Mouse (Mus musculus) CH12.LX (cell line): ENCODE measurements around the gene Adipor2. TPM values are rescaled to one million over a fixed set of nuclear protein-coding genes. Genes with fewer than 3 reads are reported as not detected.

Experiments used
- DNase-seq: peaks from one replicate; pipeline ENCODE4 v3.0.0-alpha.2; 2013; ENCODE audit errors: extremely low read depth
- H3K27ac ChIP-seq: 2 replicates; pipeline ENCODE4 v1.5.1; 2012; ENCODE audit warnings: low read depth, mild to moderate bottlenecking, control low read depth, moderate library complexity; ENCODE audit not compliant: insufficient read depth
- H3K27me3 ChIP-seq: replicated peaks from 2 replicates; pipeline ENCODE3; 2012; ENCODE audit warnings: inconsistent platforms
- H3K36me3 ChIP-seq, 2 experiments: replicated peaks in 1 of 2; 2 replicates each; pipeline versions ENCODE3 to v1.6.1; 2012; ENCODE audit warnings: inconsistent platforms in 1 of 2, low read length in 1 of 2, mild to moderate bottlenecking in 1 of 2, mixed read lengths in 1 of 2, moderate library complexity in 1 of 2; ENCODE audit not compliant: control insufficient read depth in 1 of 2, insufficient read depth in 1 of 2
- H3K4me1 ChIP-seq, 2 experiments: 2 replicates each; pipeline ENCODE4 v1.6.1; 2012; ENCODE audit warnings: inconsistent platforms in 1 of 2, moderate library complexity in 1 of 2; ENCODE audit not compliant: insufficient read depth in 2 of 2, control insufficient read depth in 1 of 2
- H3K4me2 ChIP-seq: 2 replicates; pipeline ENCODE4 v1.6.1; 2012; ENCODE audit warnings: low read depth, mild to moderate bottlenecking, control low read depth; ENCODE audit not compliant: poor library complexity, insufficient read depth, severe bottlenecking
- H3K4me3 ChIP-seq, 3 experiments: fragments of 150-350 bp in 1 of 3; sonication (generic) in 1 of 3; replicated peaks in 1 of 3; 2 replicates each; pipeline versions ENCODE3 to v1.5.1; 2011 to 2012; ENCODE audit warnings: low read depth in 2 of 3, low read length in 2 of 3, mild to moderate bottlenecking in 2 of 3, moderate library complexity in 2 of 3, control low read depth in 1 of 3, improper control_type of control experiment in 1 of 3, inconsistent platforms in 1 of 3, mixed read lengths in 1 of 3; ENCODE audit not compliant: poor library complexity in 1 of 3
- H3K79me2 ChIP-seq: replicated peaks from 2 replicates; pipeline ENCODE4 v1.6.1; 2012; ENCODE audit warnings: mild to moderate bottlenecking, moderate library complexity; ENCODE audit not compliant: control insufficient read depth, poor library complexity, insufficient read depth, severe bottlenecking; ENCODE audit errors: extremely low read depth
- H3K9ac ChIP-seq: 2 replicates; pipeline ENCODE4 v1.6.1; 2012; ENCODE audit warnings: low read depth, mild to moderate bottlenecking, control low read depth, moderate library complexity; ENCODE audit not compliant: insufficient read depth
- H3K9me3 ChIP-seq: replicated peaks from 2 replicates; pipeline ENCODE3; 2012; ENCODE audit warnings: low read length, inconsistent platforms, mixed read lengths
- CHD1 ChIP-seq: IDR thresholded peaks from 2 replicates; pipeline ENCODE4 v1.6.1; 2012; ENCODE audit warnings: low read depth, low read length, improper control_type of control experiment, inconsistent platforms
- E2F4 ChIP-seq: IDR thresholded peaks from 2 replicates; pipeline ENCODE4 v1.6.1; 2011; ENCODE audit warnings: low read depth, low read length, improper control_type of control experiment; ENCODE audit not compliant: insufficient replicate concordance
- ELF1 ChIP-seq: IDR thresholded peaks from 2 replicates; pipeline ENCODE4 v1.6.1; 2014; ENCODE audit warnings: low read depth, mild to moderate bottlenecking, inconsistent platforms, low read length, improper control_type of control experiment
- EP300 ChIP-seq: IDR thresholded peaks from 2 replicates; pipeline ENCODE4 v1.6.1; 2011; ENCODE audit warnings: low read length, improper control_type of control experiment
- GABPA ChIP-seq: IDR thresholded peaks from 2 replicates; pipeline ENCODE4 v1.6.1; 2012; ENCODE audit warnings: low read depth, low read length, improper control_type of control experiment, inconsistent platforms; ENCODE audit not compliant: insufficient replicate concordance
- JUN ChIP-seq: IDR thresholded peaks from 2 replicates; pipeline ENCODE4 v1.6.1; 2011; ENCODE audit warnings: low read depth, mild to moderate bottlenecking, low read length, improper control_type of control experiment, moderate library complexity; ENCODE audit not compliant: insufficient read depth
- JUND ChIP-seq: conservative IDR thresholded peaks from 2 replicates; pipeline ENCODE4 v1.6.1; 2011; ENCODE audit warnings: low read depth, low read length, improper control_type of control experiment
- KAT2A ChIP-seq: IDR thresholded peaks from 2 replicates; pipeline ENCODE4 v1.6.1; 2012; ENCODE audit warnings: low read length, improper control_type of control experiment, inconsistent platforms; ENCODE audit not compliant: insufficient replicate concordance
- MAX ChIP-seq: IDR thresholded peaks from 2 replicates; pipeline ENCODE4 v1.6.1; 2011; ENCODE audit warnings: low read length, improper control_type of control experiment
- POLR2AphosphoS2 ChIP-seq: IDR thresholded peaks from 2 replicates; pipeline ENCODE4 v1.6.1; 2011; ENCODE audit warnings: low read depth, low read length, improper control_type of control experiment
- RCOR1 ChIP-seq: conservative IDR thresholded peaks from 2 replicates; pipeline ENCODE4 v1.6.1; 2012; ENCODE audit warnings: low read depth, mild to moderate bottlenecking, inconsistent platforms, low read length, improper control_type of control experiment
- SIN3A ChIP-seq: IDR thresholded peaks from 2 replicates; pipeline ENCODE4 v1.6.1; 2012; ENCODE audit warnings: low read length, improper control_type of control experiment, inconsistent platforms
- USF2 ChIP-seq: conservative IDR thresholded peaks from 2 replicates; pipeline ENCODE4 v1.6.1; 2011; ENCODE audit warnings: low read depth, low read length, improper control_type of control experiment
- ZC3H11A ChIP-seq: IDR thresholded peaks from 2 replicates; pipeline ENCODE4 v1.6.1; 2012; ENCODE audit warnings: low read depth, mild to moderate bottlenecking, inconsistent platforms, low read length, improper control_type of control experiment
- dilution Hi-C: fragments of 300-500 bp; cut with MboI; formaldehyde crosslinking; loops from 2 replicates; pipeline ENCODE4 v1.14.3; 2020; ENCODE audit warnings: low sequenced_read_pairs; ENCODE audit not compliant: extremely low pct_unique_long_range_greater_than_20kb, extremely low pct_ligation_motif_present
- in situ Hi-C: fragments of 300-500 bp; cut with MboI; formaldehyde crosslinking; loops from 3 replicates; pipeline ENCODE4 v1.14.3; 2019; ENCODE audit warnings: low sequenced_read_pairs, low pct_ligation_motif_present, low pct_unique_long_range_greater_than_20kb, mixed read lengths
- polyA plus RNA-seq: library from polyadenylated mRNA; unstranded; fragments of >175 nt; gene quantifications from 2 replicates; pipeline ENCODE4 v1.2.1, GENCODE M21; 2012; ENCODE audit warnings: low read depth; ENCODE audit not compliant: insufficient read length
- total RNA-seq, 2 experiments: library from RNA; depleted of rRNA; stranded (reverse); fragments of 300-350 nt in 1 of 2; fragments of >200 nt in 1 of 2; gene quantifications; 2 replicates each; pipeline ENCODE4 v1.2.3; 2012 to 2014

Gene Adipor2
- total and polyA plus RNA-seq, 3 experiments = 29.8 to 43.5 (median 40.3) TPM

DNA sequence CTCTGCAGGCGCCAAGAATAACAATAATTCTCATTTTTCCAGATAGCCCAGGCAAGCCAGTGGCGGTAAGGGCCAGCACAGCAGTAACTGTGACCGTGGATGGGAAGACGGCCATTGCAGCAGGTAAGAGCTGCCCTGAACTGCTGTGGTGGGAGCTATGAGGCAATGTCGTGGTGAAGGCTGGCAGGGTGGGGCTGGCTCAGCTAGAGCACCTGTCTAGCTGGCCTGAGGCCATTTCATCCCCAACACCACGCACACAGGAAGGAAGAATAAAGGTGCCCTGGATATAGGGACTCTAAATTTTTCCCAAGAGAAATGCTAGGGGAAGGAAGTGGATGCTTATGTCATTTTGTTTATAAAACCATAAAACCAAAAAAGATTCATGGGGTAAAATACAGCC, 105.1 kb downstream of the Adipor2 start:
- dilution Hi-C loops = no loop called here
- Histone ChIP-seq H3K27ac (no peak overlapping the region), H3K36me3 (no peaks in the 10 kb centered on the region)
- TF ChIP-seq ELF1 = no peak
- TF ChIP-seq, all 38 proteins: peak for 0
- Histone ChIP-seq H3K4me1 (0 out of 4 replicates have a peak, but pooled peaks cover 0 to 2% of the 10 kb centered on the region in 2 experiments), H3K4me2 (no peak overlapping the region), H3K9ac (no peak overlapping the region), H3K27me3 (peaks cover 96% of the 10 kb centered on the region), H3K4me3 (no peak overlapping the region), H3K9me3 (no peaks in the 10 kb centered on the region), H3K79me2 (no peaks in the 10 kb centered on the region)
- in situ Hi-C loops = no loop called here
- no peak for DNase-seq

GRCm38 (mm10) chr6:119310176-119310575, 107.3 kb downstream of the Adipor2 start:
- Histone ChIP-seq H3K27me3 (peaks cover 94% of the 10 kb centered on the region), H3K4me2 (no peak overlapping the region), H3K9me3 (no peaks in the 10 kb centered on the region), H3K79me2 (no peaks in the 10 kb centered on the region), H3K4me1 (0 out of 4 replicates have a peak, but pooled peaks cover 0 to 2% of the 10 kb centered on the region in 2 experiments), H3K4me3 (no peak overlapping the region), H3K27ac (no peak overlapping the region), H3K36me3 (no peaks in the 10 kb centered on the region), H3K9ac (no peak overlapping the region)
- in situ Hi-C loops = no loop called here
- DNase-seq = no peak
- no peak for TF ChIP-seq SIN3A
- TF ChIP-seq JUN = no peak
- no peak for TF ChIP-seq EP300
- no peak for TF ChIP-seq KAT2A
- no peak for TF ChIP-seq GABPA
- no peak for TF ChIP-seq RCOR1
- no peak for TF ChIP-seq POLR2AphosphoS2
- TF ChIP-seq USF2 = no peak
- TF ChIP-seq MAX = no peak
- TF ChIP-seq JUND = no peak
- TF ChIP-seq CHD1 = no peak
- TF ChIP-seq ZC3H11A = no peak
- TF ChIP-seq E2F4 = no peak
- dilution Hi-C loops = no loop called here
